Mouse (Mus musculus): ENCODE data around the gene Sox13.

The Sox13 gene

DNA sequence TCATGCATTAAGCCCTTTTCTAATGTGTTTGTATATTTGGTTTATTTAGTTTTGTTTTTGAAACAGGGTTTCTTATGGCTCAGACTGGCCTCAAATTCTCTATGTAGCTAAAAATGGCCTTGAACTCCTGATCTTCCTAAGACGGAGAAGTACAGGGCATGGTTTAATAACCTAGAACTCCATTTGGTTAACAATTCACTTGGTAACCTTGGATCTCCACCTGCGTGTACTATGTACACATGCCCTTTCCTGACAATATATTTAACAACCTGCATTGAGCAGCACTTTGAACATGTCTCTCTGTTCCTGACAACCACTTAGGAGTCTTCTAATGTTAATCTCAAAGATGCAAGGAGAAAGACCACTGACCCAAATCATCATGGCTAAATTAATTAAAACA, 7.0 kb upstream of the Sox13 start:
- no peak for DNase-seq (ENCODE audit: low spot score in 2 of 2)

DNA sequence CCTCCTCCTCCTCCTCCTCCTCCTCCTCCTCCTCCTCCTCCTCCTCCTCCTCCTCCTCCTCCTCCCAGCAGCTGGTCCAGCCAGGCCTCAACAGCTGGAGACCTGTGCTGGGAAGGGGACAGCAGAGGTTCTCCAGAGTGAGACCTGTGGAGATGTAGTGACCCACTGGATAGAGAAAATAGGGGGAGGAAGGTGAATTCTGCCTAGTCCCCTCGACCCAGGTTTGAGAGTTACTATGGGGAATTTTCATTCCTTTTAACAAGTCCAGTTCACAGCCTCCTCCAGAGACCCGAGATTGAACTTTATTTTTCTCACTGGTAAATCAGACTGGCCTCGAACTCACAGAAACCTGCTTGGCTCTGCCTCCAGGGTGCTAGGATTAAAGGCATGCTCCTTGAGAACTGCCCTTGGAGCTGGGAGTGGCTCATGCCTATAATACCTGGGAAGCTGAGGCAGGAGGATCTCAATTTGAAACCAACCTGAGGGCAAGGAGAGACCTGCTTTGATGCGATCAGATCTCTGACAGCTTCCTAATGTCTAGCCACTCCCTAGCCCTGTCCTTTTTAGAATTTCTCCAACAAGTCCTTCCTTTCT, 467 bp upstream of the Sox13 start:
- no peak for DNase-seq (ENCODE audit: low spot score in 2 of 2)

GRCm38 (mm10) chr1:133423166-133423542, 1.0 kb downstream of the Sox13 start:
- DNase-seq (ENCODE audit: low spot score in 2 of 2) = peak in 1 of 2 experiments; percentile 23

GRCm38 (mm10) chr1:133422615-133423161, 1.5 kb downstream of the Sox13 start:
- peak in 1 of 2 experiments; percentile 19 for DNase-seq (ENCODE audit: low spot score in 2 of 2)

- DNase-seq (ENCODE audit: low spot score in 2 of 2) = peak in 1 of 2 experiments; percentile 12
Measured at GRCm38 (mm10) chr1:133421975-133422570, 2.1 kb downstream of the Sox13 start.

DNA sequence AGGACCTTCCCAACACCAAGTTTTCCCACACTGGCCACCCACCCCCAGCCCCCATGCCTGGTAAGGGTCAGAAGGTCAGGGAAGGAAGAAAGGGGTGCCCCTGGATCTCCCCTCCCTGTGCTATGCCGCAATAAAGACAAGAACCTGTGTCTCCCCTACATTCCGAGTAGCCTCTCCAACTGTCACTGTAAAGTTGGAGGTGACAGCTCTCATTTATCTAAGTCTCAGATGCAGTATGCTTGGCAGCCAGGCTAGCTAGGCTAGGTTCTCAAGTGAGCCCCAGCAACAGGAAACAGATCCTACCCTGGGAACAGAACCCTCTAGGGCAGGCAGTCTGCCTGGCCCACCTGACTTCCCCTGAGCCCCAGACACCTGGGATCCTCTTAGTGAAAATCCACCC, 3.1 kb downstream of the Sox13 start:
- DNase-seq (ENCODE audit: low spot score in 2 of 2) = no peak

DNA sequence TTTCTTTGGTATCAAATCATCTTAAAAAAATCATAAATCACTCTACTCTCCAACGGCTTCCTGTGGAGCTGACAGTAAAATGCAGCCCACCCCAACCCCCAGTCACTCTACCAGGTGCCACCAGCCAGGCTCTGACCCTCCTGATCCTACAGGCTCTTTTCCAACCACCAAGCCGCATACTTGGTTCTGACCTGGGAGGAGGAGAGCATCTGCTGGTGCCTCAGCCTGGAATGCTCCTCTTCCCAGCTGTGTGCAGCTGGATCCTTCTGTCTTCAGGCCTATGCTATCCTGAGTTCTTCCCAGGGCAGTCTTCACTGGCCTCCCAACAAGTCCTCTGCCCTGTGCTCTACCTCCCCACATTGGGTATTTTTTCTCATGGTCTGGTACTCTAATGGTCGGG, 3.7 kb downstream of the Sox13 start:
- peak in 1 of 2 experiments; percentile 10 for DNase-seq (ENCODE audit: low spot score in 2 of 2)

- DNase-seq (ENCODE audit: low spot score in 2 of 2) = peak in 1 of 2 experiments; percentile 8
Measured at GRCm38 (mm10) chr1:133419178-133419834, 4.9 kb downstream of the Sox13 start.

DNA sequence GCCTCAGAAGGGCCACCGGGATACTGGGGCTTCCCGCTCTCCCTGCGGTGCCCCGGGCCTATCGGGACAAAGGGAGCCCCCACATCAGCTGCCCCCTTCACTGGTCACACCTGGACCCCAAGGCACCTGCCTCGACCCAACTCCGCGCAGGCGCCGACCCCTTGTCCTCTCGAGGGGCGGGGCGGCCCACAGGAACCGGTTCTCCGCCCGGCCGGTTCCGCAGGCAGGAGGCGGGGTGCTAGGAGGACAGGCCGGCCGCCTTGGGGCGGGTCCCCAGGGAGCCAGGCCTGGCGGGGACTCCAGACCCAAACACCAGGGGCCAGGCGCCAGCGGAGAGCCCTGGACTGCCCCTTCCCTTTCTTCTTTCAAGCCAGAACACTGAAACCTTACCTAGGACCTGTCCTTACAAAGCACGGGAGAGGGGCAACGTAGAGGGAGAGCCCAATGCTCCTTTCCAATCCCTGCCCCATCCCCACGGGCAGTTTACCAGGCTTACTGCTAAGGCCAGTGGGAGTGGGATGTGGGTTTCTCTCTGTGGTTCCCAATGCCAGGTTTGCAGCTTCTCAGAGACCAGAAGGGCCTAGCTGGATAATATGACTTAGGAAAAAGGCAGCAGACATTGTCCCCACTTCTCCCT, 5.9 kb downstream of the Sox13 start:
- peak; percentile 57 to 81 for DNase-seq (ENCODE audit: low spot score in 2 of 2)

GRCm38 (mm10) chr1:133417539-133417938, 6.6 kb downstream of the Sox13 start:
- no peak for DNase-seq (ENCODE audit: low spot score in 2 of 2)

DNA sequence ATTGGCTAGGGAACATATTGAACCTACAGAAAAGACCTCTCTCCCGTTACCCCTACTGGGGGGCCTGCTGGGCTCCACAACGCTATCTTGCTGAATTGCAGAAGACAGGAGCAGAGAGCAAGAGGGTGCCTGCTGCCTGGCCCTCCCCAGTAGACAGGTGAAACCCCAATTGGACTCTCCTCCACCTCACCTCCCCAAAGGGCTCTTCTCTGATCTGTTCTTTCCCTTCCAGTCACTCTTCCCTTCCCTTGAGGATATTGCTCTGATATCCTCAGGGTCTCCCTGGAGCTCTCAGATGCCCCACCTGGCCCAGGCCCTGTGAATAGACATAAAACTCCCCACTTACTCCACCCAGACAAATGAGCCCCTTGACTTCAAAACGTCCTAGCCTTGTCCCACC, 7.1 kb downstream of the Sox13 start:
- no peak for DNase-seq (ENCODE audit: low spot score in 2 of 2)

- DNase-seq (ENCODE audit: low spot score in 2 of 2) = no peak
Measured at GRCm38 (mm10) chr1:133416472-133416871, 7.7 kb downstream of the Sox13 start.

GRCm38 (mm10) chr1:133415505-133415904, 8.7 kb downstream of the Sox13 start:
- DNase-seq (ENCODE audit: low spot score in 2 of 2) = no peak

DNA sequence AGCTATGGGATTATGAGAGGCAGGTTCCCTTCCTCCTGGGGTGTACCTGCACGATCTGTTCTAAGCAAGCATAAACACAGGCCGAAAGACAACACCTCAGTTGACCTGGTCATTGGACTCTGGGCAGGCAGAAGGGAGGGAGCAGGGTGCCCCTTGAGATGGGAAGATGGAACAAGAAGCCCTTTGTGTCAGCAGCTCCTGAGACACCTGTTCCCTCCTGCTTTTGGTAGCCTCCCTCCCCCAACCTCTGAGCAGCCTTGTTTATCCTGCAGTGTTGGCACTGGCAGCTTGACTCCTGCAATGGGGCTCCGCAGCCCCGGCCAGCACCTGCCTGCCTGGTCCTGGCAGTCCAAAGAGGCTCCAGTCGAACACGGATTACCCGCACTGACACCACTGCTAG, 9.1 kb downstream of the Sox13 start:
- DNase-seq (ENCODE audit: low spot score in 2 of 2) = no peak

DNA sequence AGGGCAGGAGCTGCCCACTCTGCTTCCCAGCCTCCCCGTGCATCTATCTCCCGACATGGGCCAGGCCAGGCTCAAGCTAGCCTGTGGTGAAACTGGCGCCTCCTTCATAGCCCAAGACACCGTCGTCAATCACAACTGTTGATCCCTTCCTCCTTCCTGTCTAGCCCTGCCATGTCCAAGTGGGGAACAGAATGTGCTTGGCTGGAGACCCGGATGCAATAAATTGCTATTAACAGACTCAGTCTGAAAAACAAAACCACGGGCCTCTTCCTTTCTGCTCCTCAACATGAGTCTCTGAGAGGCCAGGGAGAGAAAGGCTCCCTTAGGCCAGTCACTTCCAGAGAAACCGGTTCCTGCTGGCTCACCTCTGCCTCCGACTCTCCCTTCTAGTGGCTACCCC, 11.2 kb downstream of the Sox13 start:
- no peak for DNase-seq (ENCODE audit: low spot score in 2 of 2)

- DNase-seq (ENCODE audit: low spot score in 2 of 2) = no peak
Measured at GRCm38 (mm10) chr1:133411506-133412147, 12.6 kb downstream of the Sox13 start.

GRCm38 (mm10) chr1:133409786-133410185, 14.4 kb downstream of the Sox13 start:
- no peak for DNase-seq (ENCODE audit: low spot score in 2 of 2)

DNA sequence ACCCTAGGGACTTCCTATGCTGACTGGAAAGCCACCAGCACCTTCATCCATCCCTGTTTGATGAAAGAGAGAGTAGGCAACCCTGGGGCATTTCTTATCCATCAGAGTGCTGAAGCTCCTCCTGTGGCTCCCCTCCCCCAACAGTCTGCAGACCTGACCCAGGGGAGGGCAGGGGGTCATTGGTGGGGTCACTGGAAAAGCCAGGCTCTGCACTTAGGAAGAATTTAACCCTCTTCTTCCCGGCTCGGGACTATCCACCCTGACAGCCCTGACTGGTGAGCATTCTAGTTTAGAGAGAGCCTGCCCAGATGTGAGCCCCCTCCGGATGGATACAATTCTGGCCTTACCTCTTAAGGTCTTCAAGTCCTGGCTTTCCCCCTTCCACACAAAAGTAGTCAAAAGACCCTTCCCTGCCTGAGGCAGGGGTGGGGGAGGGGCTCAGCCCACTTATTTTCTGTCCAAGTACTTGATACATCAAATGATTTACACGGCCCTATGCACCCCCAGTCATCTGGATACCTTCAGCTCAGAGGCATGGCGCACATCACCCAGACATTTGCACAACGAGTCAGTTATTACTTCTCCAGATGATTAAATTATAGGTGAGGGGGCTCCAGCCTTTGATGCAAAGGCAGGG, 15.2 kb downstream of the Sox13 start:
- no peak for DNase-seq (ENCODE audit: low spot score in 2 of 2)

DNA sequence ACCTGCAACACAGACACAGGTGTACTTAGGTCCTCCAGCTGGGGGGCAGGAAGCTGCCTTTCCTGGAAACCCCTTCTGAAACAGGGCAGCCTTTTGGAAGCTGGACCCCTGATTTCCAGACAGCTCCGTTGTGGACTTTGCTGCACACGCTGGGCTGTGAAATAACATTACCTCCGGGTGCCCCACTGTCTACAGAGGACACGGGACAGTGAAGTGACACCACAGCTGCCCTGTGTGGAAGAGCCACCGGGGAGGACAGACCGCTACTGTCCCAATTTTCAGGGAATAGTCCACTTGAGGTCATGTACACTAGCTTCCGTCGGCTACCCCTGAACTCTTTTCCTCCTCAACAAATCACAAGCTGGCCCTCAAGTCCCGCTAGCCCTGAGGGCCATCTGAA, 15.9 kb downstream of the Sox13 start:
- DNase-seq (ENCODE audit: low spot score in 2 of 2) = no peak

DNA sequence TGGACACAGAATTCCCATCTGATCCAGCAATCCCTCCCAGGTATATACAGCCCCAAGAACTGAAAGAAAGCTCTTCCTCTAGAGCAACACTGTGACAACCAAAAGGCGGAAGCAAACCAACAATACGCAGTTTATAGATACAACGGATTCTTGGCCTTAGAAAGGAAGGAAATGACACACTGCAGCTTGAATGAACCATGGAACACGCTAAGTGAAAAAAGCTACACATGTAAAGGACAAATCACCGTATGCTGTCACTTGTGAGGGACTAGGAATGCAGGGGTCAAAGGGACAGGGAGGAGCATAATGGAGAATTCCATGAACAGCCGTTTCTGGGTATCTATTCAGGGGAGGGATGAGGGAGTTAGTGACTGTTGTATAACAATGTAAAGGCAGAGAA, 16.7 kb downstream of the Sox13 start:
- no peak for DNase-seq (ENCODE audit: low spot score in 2 of 2)

DNA sequence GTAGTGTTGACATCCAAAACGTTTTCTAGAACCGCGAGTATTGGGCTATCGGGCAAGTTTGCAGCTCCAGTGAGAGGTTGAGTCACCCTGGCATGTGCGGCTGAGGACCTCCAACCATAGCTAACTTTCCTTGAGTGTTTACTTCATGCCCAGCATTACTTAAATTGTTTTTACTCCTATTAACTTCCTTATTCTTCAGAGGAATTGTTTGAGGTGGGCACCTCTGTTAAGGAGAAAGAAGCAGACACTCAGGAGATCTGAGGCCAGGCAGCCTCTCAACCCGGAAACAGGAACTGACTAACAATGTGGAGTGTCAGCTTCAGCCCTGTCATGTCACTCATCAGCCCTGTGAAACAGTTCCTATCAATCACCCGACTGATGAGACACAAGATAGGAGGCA, 17.6 kb downstream of the Sox13 start:
- DNase-seq (ENCODE audit: low spot score in 2 of 2) = no peak

GRCm38 (mm10) chr1:133404005-133404404, 20.2 kb downstream of the Sox13 start:
- DNase-seq (ENCODE audit: low spot score in 2 of 2) = no peak
